Mouse (Mus musculus) urinary bladder, adult 2 months (tissue): ENCODE measurements around the gene AC161166.1. TPM values are rescaled to one million over a fixed set of nuclear protein-coding genes. Genes with fewer than 3 reads are reported as not detected.
"Not testable (repeated sequence)": the region's sequence is repeated elsewhere in the genome, so short reads cannot be mapped to it uniquely, and the experiment has no call there.

Experiments
- DNase-seq: peaks from one replicate; pipeline ENCODE4 v3.0.0; 2022; ENCODE audit warnings: low spot score
- polyA plus RNA-seq: library from polyadenylated mRNA; depleted of rRNA; stranded (reverse); fragments of >200 nt; gene quantifications from 2 replicates; pipeline ENCODE4 v1.2.3, GENCODE M21; 2012

AC161166.1 gene
- polyA plus RNA-seq, 1 experiment: not detected

DNA sequence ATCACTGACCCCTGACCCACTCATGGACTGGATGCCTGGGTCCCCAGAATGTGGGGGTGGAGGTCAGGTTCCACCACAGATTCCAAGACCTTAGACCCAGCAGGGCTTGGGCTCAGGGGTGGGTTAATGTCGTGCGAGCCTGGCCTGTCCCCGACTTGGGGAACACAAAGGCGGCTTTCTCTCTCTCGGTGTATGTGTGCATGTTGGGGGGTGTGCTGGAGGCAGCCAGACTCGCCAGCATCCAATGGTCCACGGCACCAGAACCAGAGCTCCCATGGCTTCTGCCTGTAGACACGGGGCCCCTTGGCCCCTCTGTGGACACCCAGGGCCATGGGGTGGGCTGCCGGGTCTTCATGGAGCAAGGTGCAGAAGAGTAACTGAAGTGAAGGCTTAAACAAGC lies 26.8 kb downstream of the AC161166.1 start:
- no peak for DNase-seq

DNA sequence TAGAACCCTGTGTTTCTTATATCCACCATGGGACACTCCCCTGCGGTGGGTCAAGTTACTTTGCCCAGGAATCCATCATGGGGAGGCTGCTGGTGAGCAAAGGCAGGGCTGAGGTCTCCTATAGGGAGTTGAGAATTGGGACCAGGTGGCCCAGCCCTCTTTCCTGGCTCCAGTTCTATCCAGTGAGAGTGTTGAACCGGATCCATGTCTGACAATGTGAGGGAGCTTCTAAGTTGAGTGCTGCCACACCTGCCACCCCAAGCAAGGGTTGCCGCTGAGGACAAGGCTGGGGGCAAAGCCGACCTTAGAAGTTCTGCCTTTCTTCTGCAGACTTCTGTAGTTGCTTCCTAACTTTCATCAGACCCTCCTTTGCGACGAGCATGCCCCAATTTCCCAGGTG lies 29.0 kb downstream of the AC161166.1 start:
- not testable (repeated sequence) for DNase-seq

DNA sequence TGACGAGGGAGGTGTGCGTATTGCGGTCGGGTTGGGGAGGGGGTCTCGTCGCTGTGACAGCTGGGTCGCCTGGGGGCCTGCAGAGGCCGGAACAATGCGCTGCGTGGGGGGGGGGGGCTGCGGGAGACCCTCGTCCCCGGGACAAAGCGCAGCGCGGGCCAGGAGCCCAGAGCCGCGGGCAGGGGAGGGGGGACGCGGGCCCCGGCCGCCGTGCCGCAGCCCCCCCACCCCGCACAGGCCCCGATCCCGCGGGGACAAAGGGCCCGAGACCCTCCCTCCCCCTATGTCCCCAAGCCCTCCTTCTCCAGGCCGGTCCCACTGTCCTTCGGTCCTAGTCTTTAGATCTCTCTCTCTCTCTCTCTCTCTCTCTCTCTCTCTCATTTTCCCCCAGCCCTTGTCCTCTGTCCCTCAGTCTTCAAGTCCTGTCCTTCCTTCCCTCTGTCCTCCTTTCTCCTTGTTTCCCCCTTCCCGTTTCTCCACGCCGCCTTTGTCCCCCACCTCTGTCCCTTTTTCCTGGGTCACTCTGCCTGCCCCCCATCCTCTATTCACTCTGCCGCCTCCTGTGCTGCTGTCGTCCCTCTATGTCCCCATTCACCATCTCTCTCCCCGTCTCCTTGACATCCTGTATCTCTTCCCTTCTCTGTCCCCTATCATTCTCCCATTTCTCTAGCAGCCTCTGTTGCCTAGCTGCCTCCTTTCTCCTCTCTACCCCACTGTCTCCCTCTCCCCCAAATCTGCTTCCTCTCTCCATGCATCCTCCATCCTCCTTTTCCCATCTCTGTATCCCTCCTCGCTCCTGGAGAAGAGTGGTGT lies 29.8 kb downstream of the AC161166.1 start:
- DNase-seq: no peak

DNA sequence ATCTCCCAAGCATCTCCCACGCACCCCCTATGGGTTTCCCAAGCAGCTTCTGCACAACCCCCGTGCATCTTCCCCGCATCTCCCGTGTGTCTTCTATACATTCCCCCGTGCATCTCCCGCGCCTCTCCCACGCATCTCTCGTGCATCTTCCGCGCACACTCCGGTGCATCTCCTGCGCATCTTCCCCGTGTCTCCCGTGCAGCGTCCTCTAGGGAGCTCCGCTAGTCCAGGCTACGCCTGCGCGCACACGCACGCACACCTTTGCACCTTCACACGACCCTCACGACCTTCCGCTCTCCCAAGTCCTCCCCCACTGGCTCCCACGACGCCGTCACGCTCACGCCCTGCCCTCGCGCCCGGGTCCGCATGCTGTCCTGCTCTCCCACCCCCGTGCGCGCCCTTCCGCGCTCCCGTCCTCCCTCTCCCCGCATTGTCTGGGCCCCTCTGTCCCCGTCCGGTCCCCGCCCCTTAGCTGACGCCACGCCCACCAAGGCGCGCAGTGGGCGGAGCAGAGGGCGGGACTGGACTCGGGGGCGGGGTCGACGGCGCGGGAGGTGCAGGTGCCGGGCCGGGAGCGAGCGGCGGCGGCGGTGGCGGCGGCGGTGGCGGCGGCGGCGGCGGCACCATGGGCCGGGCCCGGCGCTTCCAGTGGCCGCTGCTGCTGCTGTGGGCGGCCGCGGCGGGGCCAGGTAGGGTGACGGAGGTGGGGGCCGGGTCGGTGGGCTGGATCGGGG lies 30.6 kb downstream of the AC161166.1 start, which contains the start of gene Cadm4:
TSS of gene Cadm4 (plus strand) at position 550 of the 734 bp plus-strand sequence.
- DNase-seq: peak; percentile 74

DNA sequence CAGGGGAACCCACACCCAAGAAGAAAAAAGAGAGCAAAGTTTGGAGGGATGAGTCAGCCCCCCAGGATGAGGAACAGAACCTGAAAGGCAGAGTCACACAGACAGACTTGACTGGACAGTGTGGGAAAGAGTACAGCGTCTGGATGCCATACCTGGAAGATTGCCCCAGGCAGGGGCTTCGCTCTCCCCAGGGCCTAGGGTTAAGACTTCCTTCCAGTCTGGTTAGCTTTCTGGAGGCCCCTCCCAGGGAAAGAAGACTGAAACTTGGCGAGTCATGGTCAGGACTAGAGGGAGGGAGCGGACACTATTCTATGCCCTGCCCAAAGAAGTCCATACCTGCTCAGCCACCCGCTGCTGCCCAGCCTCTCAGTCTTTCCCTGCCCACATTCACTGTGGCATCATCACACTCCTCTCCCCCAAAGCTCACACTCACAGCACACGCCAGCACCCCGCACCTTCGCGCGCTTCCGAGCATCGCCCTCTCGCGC lies 31.2 kb downstream of the AC161166.1 start:
- DNase-seq: no peak

DNA sequence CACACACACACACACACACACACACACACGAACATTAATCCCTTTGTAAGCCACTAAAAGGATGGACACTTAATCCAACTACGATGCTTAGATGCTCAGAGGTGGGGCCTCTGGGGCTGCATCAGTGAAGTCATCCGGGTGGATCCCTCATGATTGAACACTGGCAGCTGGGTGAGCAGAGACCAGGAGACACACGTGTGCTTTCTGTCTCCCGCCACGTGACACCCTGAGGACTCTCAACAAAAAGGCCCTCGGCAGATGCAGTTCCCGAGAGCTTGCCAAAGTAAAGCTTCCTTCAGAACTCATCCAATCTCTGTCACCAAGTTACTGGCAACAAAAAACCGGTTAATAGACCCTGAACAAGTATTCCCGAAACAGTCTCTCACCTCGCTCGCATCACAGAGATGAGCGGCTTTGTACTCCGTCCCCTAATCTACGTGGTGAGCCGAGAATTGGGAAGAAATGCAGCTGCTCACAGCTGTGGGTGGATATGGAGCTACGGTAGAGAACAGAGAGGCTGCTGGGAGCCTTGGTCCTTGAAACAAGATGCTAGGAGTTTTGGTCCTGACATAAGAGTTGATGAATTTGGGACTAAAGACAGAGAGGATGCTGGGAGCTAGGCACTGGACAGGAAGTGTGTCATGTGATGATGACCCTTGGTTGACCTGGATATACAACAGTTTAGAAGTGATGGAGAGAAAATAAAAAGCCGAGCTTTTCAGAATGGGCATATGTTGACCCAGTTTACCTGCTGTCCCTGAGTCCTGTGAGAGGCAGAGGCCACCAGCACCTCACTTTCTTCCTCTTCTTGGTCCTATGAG lies 31.9 kb downstream of the AC161166.1 start:
- DNase-seq: no peak

DNA sequence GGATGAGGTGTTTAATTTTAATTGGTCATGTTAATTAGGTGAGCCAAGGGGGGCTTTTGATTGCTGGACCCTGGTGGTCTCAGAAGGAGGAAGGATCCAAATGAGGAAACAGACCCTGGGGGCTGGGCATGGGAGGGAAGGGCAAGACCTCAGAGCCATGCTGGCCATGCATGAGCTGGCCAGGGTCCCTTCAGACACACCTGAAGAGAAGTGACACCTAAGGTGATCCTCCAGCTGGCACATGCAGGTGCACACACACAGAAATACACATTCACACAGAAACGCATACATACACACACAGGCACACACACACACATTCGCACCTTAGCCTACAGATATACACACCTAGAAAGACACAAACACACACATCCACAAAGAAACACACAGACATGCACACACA lies 32.6 kb downstream of the AC161166.1 start:
- DNase-seq: no peak

DNA sequence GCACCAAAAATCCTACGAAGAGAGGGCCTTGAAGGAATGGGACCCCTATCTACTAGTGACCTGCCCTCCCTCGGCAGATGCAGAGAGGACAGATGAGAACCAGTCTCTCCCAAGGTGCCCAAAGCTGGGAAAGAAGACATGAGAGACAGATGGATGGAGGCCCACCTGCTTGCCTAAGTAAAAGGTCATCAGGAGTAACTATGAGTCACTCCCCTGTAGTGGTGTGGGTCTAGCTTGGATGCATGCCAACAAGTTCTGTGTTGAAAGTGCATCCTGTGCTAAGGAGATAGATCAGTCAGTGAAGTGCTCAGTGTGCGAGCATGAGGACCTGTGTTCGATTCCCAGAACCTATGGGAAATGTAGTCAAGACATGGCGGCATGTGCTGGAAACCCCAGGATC lies 33.3 kb downstream of the AC161166.1 start:
- no peak for DNase-seq

DNA sequence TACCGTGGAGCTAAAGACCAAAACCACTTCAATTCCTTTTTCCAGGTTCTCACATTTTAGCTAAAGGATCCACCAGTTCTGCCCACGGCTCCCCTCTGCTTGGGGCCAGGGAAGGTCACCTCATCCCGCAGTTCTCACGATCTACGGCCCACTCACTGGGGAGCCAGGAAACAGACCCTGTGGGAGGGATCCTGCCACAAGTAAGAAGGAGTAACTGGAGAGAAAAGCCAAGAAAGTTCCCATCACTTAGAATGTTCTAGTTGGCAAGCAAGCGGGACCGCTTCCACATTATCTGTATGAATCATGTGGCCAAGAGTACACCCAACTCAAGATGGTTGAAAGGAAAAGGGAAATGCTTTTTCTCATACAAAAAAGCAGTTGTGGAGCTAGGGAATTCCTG lies 35.4 kb downstream of the AC161166.1 start:
- DNase-seq: no peak

DNA sequence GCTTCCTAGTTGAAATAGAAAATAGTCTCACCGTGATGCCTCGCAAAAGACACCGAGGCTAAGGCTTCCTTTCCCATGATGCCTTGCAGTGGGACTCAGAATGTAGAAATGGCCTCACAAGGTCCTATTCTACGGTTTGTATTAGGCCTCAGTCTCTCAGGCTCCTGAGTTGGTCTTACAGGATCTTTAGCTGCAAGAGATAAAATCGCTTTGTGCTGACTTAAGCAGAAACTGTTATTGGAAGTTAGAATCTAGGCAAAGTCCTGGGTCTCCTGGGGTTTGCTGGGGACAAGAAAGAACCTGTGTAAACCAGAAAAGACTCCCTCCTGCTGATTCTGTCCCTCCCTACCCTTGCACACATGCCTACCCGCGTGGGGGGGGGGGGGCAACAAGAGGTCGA lies 35.9 kb downstream of the AC161166.1 start:
- no peak for DNase-seq

DNA sequence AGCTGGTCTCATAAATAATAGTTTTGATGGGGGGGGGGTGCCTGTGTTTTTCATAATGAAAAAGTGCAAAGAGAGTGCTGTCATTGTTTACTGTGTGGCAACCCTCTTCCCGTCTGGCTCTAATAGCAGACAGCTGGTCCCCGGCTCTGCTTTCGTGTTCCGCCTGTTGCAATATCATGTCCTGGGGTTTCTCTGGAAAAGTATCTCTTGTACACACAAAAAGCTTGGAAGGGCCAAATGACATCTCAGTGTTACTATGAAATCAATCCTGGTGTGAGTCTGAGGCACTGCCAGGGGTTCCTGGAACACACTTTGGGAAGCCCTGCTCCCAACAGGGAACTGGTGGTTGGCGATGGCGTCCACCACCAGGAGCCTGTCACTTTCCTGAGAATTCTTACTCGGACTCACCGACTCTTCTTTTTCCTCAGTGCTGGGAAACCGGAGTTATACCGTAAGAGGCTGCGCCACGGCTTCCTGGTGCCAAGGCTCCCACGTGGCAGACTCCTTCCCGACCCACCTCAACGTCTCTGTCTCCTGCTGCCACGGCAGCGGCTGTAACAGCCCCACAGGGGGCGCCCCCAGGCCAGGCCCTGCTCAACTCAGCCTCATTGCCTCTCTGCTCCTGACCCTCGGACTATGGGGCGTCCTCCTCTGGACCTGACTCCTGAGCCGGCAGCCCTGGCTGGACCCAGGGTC lies 37.3 kb downstream of the AC161166.1 start:
- no peak for DNase-seq

DNA sequence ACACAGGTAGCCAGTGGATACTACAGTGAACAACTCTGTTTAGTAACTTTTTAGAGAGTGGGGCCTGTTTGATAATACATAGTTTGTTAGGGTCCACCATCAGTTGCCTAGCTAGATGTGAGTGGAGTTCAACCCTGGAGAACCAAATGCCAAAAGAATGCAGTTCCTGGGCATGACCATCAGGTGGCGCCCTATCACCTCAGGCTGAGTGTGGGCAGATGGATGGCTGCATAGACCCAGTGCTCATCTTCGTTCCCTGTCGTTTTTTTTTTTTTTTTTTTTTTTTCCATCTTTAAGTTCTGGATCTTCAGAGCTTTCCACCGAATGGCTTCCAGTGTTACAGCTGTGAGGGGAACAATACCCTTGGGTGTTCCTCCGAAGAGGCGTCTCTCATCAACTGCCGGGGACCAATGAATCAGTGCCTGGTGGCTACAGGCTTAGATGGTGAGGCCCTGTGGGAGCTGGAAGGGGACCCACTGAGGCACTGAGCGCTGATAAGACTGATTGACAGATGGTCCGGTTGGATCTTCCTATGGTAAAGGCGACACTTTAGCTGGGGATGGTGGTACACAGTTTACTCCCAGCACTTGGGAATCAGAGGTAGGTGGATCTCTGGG lies 38.2 kb downstream of the AC161166.1 start:
- DNase-seq: no peak

DNA sequence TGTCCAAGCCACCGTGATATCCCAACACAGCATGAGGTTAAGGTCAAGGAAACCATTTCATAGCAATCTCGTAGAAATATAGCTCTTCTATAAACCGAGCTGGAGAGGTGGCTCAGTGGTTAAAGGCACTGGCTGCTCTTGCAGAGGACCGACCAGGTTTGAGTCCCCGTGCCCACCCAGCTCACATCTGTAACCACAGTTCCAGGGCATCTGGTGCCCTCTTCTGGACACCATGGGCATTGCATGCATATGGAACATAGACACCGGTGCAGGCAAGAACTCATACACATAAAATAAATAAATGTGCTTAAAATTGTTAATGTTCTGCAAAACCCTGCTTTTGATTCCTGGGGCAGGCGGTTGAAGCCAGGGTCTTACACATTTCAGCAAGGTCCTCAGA lies 39.3 kb downstream of the AC161166.1 start:
- DNase-seq: no peak

DNA sequence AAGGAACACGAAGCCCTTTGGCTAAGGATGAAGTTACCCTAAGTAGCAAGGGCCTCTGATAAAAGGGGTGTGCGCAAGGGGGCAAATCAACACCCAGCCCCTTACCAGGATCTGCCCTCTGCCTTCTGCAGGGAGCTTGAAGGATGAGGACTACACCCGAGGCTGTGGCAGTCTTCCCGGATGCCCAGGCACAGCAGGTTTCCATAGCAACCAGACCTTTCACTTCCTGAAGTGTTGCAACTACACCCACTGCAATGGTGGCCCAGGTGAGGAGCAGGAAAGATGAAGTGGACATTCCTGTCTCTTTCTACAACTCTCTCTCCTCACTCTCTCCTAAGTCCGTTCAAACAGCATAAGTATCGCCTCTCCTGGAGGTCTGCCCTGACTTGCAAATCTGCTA lies 39.8 kb downstream of the AC161166.1 start:
- no peak for DNase-seq

DNA sequence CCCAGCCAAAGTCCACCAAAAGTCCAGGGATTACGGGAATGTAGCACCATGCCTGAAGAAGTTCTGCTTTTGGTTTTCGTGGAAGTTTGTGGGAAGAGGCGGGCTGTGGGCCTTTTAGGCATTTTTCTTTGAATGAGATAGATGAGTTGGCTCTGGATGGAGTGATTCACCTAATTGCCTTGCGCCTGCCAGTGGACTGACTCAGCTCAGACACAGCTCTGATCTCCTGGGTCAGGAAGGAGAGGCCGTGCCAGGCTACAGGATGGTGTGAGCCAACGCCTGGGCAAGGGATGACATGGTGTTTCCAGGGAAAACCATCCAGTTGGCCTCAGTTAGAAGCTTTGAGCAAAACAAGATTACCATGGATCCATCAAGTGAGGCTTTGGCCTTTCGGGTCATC lies 41.9 kb downstream of the AC161166.1 start:
- DNase-seq: no peak

DNA sequence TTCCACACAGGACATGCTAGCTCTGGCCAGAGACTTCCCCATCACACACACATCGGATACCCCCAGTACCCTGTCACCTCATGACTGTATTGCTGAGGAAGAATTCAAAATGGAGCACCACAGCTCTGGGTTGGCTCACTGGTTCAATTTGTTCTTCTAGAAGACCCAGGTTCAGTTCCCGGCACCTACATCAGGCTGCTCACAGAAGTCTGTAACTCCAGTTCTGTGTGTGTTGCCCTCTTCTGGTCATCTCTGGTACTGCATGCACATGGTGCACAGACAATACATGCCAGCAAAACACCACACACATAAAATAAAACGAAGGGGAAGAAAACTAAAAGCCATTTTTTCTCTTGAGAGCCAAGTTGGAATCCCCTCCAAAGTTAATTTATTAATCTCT lies 43.1 kb downstream of the AC161166.1 start:
- DNase-seq: no peak

DNA sequence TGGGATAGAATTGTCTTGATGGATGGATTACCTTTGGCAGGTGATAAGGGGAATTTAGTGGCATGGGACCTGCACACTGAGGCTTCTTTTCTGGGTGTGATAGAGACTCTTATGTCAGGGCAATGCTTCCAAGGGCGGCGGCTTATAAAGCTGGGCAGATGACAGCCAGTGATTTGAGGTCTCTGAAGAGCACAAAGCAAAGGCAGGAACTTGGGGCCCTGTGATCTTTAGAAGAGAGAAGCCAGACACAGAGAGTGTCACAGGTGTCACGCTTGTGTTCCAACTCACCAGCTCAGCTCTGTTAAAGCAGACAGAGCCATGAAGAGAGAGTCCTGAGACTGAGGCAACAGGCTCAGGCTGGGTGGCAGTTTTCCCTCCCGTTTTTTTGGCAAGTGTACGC lies 44.4 kb downstream of the AC161166.1 start:
- DNase-seq: no peak

DNA sequence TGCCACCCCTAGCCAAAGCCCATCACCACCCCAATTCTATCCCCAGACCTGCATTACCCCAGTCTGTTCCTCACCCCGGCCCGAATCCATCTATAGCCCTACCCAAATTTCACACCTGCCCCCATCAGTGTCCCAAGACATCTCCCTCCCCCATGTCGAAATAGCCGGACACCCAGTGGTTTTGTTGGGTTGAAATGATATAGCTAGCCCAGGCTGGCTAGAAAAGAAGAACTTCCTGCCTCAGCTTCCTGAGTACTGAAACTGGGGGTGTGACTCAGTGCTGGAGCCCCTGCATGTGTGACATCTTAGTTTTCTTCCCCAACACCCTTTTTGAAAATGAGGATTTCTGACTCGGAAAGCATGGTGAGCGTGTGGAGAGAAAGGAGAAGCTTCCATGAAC lies 45.4 kb downstream of the AC161166.1 start:
- DNase-seq: no peak

DNA sequence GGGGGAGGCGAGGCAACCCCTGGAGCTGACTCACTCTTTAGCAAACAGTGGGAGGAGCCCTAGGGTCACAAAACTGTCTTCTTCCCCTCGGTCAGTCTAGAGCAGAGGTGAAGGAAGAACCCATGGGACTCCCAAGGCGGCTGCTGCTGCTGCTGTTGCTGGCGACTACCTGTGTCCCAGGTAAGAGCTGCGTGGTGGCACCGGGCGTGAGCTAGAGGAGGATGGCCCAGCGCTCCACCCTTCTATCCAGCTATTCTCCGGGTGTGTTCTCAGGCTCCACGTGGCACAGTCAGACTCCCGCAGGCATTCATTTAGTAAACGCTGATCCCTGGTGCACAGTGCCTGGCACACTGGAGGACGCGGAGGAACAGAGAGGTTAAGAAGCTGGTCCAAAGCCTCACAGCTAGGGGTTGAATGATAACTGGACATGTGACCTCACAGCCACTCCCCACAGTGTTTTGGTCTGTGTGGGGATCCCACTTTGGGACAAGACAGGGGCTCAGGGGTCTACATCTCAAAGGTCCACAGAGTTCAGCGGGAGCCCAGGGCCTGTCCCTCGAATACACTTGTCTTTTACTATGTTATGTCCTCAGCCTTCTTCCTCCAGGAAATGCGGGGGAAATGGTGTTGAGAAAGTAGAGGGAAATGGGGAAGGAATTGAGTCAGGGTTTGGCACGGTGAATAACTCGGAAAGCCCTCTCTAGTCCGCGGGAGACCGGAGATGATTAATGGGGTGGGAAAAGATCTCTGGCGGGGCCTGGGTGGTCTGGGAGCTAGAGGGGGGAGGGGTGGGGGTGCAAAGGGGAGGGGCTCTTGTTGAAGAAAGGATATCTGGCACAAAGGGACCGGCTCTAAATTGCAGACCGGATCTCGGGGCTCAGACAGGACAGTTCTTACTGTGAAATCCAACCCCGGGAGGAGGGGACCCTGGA lies 49.6 kb downstream of the AC161166.1 start, which contains the start of gene Plaur:
TSS of gene Plaur (plus strand) at position 97 of the 932 bp plus-strand sequence.
- peak; percentile 48 for DNase-seq
